Mouse (Mus musculus) cerebellum, adult 2 months (tissue): ENCODE data around the gene Ints7.

Experiments used
- CTCF ChIP-seq: fragments of 200-500 bp; IDR thresholded peaks from 2 replicates; pipeline ENCODE4 v1.5.1; 2011; ENCODE audit warnings: low read depth, mild to moderate bottlenecking, control low read depth, low read length, moderate library complexity, borderline replicate concordance; ENCODE audit not compliant: insufficient read depth
- POLR2A ChIP-seq: fragments of 200-500 bp; IDR thresholded peaks from 2 replicates; pipeline ENCODE4 v1.6.1; 2011; ENCODE audit warnings: low read length, control low read depth, borderline replicate concordance; ENCODE audit not compliant: insufficient read depth

GRCm38 (mm10) chr1:191588749-191589148 is 13.3 kb downstream of the Ints7 start:
- TF ChIP-seq CTCF (no peak), POLR2A (no peak)
